Mouse (Mus musculus): ENCODE data around the gene Foxk1. TPM values are rescaled to one million over a fixed set of nuclear protein-coding genes. Genes with fewer than 3 reads are reported as not detected.

Foxk1 gene
- polyA plus RNA-seq, 1 experiment = 26.1 TPM

GRCm38 (mm10) chr5:142386329-142386728, 15.0 kb upstream of the Foxk1 start:
- Histone ChIP-seq H3K4me1 (ENCODE audit: control insufficient read depth, insufficient read depth, low read length) (no peaks in the 10 kb centered on the region), H3K4me3 (replicated peaks; ENCODE audit: extremely low read depth, low read depth, low read length) (no peak overlapping the region)
- WGBS = 75% methylated on average over 6 of the region's 6 CpGs
- TF ChIP-seq CTCF (IDR thresholded peaks at IDR 0.05; ENCODE audit: insufficient read depth, low read length) = no peak
- no peak for DNase-seq

GRCm38 (mm10) chr5:142386784-142387680, 14.3 kb upstream of the Foxk1 start:
- TF ChIP-seq POLR2A (IDR thresholded peaks at IDR 0.05; ENCODE audit: borderline replicate concordance, extremely low read depth, low read depth, low read length) (no peak), CTCF (IDR thresholded peaks at IDR 0.05; ENCODE audit: insufficient read depth, low read length) (no peak)
- Histone ChIP-seq H3K4me1 (ENCODE audit: control insufficient read depth, insufficient read depth, low read length) (no peaks in the 10 kb centered on the region), H3K4me3 (replicated peaks; ENCODE audit: extremely low read depth, low read depth, low read length) (no peak overlapping the region)
- no peak for DNase-seq
- WGBS = 53% methylated on average over 17 of the region's 17 CpGs

- WGBS = 73% methylated on average over 4 of the region's 4 CpGs
- no peak for TF ChIP-seq POLR2A (IDR thresholded peaks at IDR 0.05; ENCODE audit: borderline replicate concordance, extremely low read depth, low read depth, low read length)
- peak; percentile 34 for TF ChIP-seq CTCF (IDR thresholded peaks at IDR 0.05; ENCODE audit: insufficient read depth, low read length)
- Histone ChIP-seq H3K4me3 (replicated peaks; ENCODE audit: extremely low read depth, low read depth, low read length) (no peak overlapping the region), H3K4me1 (ENCODE audit: control insufficient read depth, insufficient read depth, low read length) (no peaks in the 10 kb centered on the region)
- no peak for DNase-seq
Observed at GRCm38 (mm10) chr5:142387716-142388115, 13.6 kb upstream of the Foxk1 start.

GRCm38 (mm10) chr5:142391691-142392090, 9.6 kb upstream of the Foxk1 start:
- no peak for TF ChIP-seq POLR2A (IDR thresholded peaks at IDR 0.05; ENCODE audit: borderline replicate concordance, extremely low read depth, low read depth, low read length)
- TF ChIP-seq CTCF (IDR thresholded peaks at IDR 0.05; ENCODE audit: insufficient read depth, low read length) = no peak
- 39% methylated on average over 5 of the region's 5 CpGs for WGBS
- H3K4me3 ChIP-seq (replicated peaks; ENCODE audit: extremely low read depth, low read depth, low read length) = no peak overlapping the region

GRCm38 (mm10) chr5:142394602-142395252, 6.6 kb upstream of the Foxk1 start:
- WGBS = 88% methylated on average over 6 of the region's 6 CpGs
- DNase-seq = no peak

More at GRCm38 (mm10) chr5:142391691-142392090, 9.6 kb upstream of the Foxk1 start:
- no peak for DNase-seq
- H3K4me1 ChIP-seq (ENCODE audit: control insufficient read depth, insufficient read depth, low read length) = no peaks in the 10 kb centered on the region

GRCm38 (mm10) chr5:142395909-142396308, 5.4 kb upstream of the Foxk1 start:
- H3K4me3 ChIP-seq (replicated peaks; ENCODE audit: extremely low read depth, low read depth, low read length) = no peak overlapping the region
- H3K4me1 ChIP-seq (ENCODE audit: control insufficient read depth, insufficient read depth, low read length) = 0 out of 2 replicates have a peak, but pooled peaks cover 2% of the 10 kb centered on the region
- WGBS = 71% methylated on average over 5 of the region's 5 CpGs
- DNase-seq = no peak
- TF ChIP-seq CTCF (IDR thresholded peaks at IDR 0.05; ENCODE audit: insufficient read depth, low read length) (no peak), POLR2A (IDR thresholded peaks at IDR 0.05; ENCODE audit: borderline replicate concordance, extremely low read depth, low read depth, low read length) (no peak)

More at GRCm38 (mm10) chr5:142394602-142395252, 6.6 kb upstream of the Foxk1 start:
- TF ChIP-seq POLR2A (IDR thresholded peaks at IDR 0.05; ENCODE audit: borderline replicate concordance, extremely low read depth, low read depth, low read length) = no peak
- peak; percentile 38 for TF ChIP-seq CTCF (IDR thresholded peaks at IDR 0.05; ENCODE audit: insufficient read depth, low read length)
- no peak overlapping the region for H3K4me3 ChIP-seq (replicated peaks; ENCODE audit: extremely low read depth, low read depth, low read length)
- no peaks in the 10 kb centered on the region for H3K4me1 ChIP-seq (ENCODE audit: control insufficient read depth, insufficient read depth, low read length)

GRCm38 (mm10) chr5:142400181-142400883, 965 bp upstream of the Foxk1 start:
- 29% methylated on average over 17 of the region's 17 CpGs for WGBS
- Histone ChIP-seq H3K4me1 (ENCODE audit: control insufficient read depth, insufficient read depth, low read length) (peaks cover 22% of the 10 kb centered on the region), H3K4me3 (replicated peaks; ENCODE audit: extremely low read depth, low read depth, low read length) (peak overlapping the region; percentile 49)
- no peak for DNase-seq
- TF ChIP-seq POLR2A (IDR thresholded peaks at IDR 0.05; ENCODE audit: borderline replicate concordance, extremely low read depth, low read depth, low read length) (no peak), CTCF (IDR thresholded peaks at IDR 0.05; ENCODE audit: insufficient read depth, low read length) (no peak)

- Histone ChIP-seq H3K4me3 (replicated peaks; ENCODE audit: extremely low read depth, low read depth, low read length) (peak overlapping the region; percentile 88), H3K4me1 (ENCODE audit: control insufficient read depth, insufficient read depth, low read length) (peaks cover 28% of the 10 kb centered on the region)
- 1% methylated on average over 67 of the region's 67 CpGs for WGBS
- TF ChIP-seq POLR2A (IDR thresholded peaks at IDR 0.05; ENCODE audit: borderline replicate concordance, extremely low read depth, low read depth, low read length) (peak; percentile 3; the same call in 1 of the 2 replicates), CTCF (IDR thresholded peaks at IDR 0.05; ENCODE audit: insufficient read depth, low read length) (no peak)
- DNase-seq = no peak
Observed at GRCm38 (mm10) chr5:142401641-142402625, 636 bp downstream of the Foxk1 start.

Measured in lung, adult 2 months (tissue).